Mouse (Mus musculus): ENCODE measurements around the gene 2900026A02Rik.

The 2900026A02Rik gene

DNA sequence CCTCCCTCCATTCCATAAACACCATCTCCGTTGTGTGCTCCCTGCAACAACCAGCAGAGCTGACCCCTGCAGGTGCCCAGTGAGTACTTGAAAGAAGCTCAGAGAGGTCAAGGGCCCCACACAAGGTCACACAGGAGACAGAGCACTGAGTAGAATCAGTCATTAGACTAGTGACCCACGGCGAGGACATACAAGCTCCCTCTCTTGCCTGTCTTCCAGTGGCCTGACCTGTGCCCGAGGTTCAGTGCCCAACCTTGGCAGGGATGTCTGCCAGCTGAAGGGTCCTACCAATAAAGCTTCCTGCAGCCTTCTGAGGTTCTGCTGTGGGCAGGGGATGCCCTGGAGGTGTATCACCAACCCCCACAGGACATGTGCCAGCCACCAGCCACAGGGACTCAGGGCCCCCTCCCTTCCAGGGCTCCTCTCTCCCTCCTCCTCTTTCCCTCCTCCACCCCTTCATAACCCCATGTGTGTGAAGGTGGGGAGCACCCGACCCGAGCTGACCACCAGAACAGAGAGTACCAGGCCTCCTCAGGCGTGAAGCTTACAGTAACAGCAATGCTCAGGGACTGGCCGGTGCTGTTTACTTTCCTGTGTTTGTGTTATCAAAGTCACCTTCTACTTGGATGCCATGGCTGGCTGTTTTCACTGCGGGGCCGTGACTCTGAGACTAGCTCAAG, 8.7 kb downstream of the 2900026A02Rik start:
- no peak for DNase-seq (ENCODE audit: low spot score in 2 of 2)

DNA sequence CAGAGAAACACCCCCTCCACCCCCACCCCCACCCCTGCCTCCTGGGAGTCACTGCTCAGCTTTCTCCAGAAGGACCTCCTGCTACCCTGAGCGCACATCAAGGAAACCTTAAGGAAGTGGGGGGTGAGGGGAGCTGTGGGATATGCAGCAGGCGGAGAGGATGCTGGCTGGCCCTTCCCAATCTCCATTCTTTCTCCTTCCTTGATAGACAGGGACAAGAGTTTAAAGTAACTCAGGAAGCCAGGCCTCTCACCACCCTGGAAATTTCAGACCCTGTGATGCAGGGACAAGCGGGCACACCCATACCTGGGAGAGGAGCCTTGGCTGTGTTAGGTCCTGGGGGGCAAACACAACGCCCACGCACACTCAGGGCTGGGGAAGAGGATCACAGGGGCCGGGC, 10.7 kb downstream of the 2900026A02Rik start:
- no peak for DNase-seq (ENCODE audit: low spot score in 2 of 2)

DNA sequence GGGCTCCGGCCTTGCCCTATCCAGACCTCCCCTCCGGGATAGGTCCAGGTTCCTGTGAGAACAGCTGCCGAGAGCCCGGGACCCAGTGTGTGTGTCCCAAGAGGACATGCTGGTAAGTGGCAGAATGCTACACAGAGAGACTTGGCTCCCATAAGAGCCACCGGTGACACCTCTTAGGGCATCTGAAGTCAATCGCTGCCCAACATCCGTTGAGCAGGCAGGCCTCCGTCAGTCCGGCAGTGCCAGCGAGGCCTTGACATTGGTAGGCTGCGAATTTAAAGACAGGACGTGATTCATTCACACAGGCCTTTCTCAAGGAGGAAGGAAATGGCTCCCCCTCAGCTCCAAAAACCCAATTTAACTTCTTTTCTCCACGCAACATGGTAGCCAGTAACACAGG, 11.1 kb downstream of the 2900026A02Rik start:
- DNase-seq (ENCODE audit: low spot score in 2 of 2) = no peak

DNA sequence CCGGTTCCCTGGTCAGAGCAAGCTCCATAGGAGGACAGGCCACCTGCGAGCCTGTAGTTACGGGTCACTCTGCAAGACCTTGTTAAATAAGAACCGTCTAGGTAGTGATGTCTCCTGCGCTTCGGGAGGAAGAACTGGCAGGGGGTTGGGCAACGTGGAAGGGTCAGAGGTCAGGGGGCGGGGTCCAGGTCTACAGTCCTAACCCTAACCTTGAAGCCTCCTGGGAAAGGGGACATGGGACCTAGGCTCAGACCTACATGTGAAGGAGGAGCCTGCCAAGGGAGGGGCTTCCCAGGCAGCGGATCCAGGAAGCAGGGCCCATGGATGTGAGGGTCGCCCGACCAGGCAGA, 11.7 kb downstream of the 2900026A02Rik start:
- DNase-seq (ENCODE audit: low spot score in 2 of 2) = no peak

DNA sequence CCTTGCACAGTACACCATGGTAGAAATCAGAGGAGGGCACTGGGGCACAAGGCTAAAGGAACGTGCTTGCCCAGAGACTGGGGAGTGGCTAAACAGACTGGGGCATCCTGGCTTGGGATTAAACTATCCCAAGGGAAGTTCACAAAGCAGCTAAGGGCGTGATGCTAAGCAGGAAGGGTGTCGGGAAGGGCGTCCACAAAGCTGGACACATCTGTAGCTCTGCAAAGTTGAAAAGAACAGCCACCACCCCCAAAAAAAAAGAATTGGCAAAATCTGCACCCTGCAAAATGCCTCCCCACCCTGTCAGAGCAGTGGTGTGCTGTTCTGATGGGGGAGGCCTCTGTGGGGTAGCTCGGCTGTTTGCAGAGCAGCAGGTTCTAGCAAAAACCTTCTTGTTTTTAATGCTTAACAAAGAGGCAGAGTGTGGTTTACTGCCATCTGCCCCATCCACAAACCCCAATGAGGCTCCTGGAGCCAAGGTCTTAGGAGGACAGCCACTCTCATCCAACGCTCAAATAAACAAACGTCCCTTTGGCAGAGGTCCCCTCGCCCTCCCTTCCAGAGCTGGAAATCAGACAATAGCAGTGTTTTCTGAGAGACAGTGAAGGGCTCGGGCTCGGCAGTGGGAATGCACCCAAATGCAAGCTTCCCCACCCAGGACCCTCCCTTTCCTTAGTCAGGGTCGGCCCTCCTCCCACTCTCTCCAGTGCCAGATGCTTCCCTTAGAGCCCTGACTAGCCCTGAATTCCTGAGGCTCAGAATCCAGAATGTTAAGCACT, 12.2 kb downstream of the 2900026A02Rik start:
- DNase-seq (ENCODE audit: low spot score in 2 of 2) = peak in 1 of 2 experiments; percentile 37

DNA sequence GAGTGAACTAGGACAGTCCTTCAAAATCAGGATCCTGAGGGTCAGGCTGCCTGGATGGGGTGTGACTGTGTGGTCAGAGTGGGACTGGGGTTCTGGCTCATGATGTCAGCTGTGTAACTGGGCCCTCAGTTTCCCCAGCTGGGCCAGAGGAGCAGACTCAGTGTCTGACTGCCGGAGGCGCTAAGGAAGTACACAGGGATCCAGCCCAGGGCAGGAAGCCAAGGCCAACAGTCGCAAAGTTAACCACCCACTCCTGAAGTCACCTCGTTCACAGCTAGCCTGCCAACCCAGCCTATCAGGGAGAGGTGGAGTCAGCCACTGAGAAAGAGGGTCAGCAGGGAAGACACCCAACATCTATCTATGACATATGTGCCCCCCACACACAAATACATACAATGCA, 13.0 kb downstream of the 2900026A02Rik start:
- no peak for DNase-seq (ENCODE audit: low spot score in 2 of 2)

- no peak for DNase-seq (ENCODE audit: low spot score in 2 of 2)
Measured at GRCm38 (mm10) chr5:113206670-113207352, 14.2 kb downstream of the 2900026A02Rik start.

- DNase-seq (ENCODE audit: low spot score in 2 of 2) = no peak
Measured at GRCm38 (mm10) chr5:113204193-113204592, 16.8 kb downstream of the 2900026A02Rik start.

DNA sequence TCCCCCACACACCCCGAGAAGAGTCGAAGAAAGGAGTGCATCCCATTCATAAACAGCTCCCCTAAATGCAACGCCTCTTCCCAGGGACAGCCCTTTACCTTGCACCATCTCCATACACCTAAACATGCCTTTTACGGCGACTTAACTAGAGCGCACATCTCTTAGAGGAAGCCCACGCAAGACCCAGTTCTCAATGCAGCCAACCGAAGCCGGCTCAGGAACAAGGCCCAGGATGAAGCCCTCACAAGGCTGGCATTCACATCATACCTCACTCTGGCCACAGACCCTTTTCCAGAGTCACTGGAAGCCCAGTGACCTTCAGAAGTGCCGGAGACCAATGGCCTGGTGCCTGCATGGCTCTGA, 21.3 kb downstream of the 2900026A02Rik start:
- no peak for DNase-seq (ENCODE audit: low spot score in 2 of 2)

DNA sequence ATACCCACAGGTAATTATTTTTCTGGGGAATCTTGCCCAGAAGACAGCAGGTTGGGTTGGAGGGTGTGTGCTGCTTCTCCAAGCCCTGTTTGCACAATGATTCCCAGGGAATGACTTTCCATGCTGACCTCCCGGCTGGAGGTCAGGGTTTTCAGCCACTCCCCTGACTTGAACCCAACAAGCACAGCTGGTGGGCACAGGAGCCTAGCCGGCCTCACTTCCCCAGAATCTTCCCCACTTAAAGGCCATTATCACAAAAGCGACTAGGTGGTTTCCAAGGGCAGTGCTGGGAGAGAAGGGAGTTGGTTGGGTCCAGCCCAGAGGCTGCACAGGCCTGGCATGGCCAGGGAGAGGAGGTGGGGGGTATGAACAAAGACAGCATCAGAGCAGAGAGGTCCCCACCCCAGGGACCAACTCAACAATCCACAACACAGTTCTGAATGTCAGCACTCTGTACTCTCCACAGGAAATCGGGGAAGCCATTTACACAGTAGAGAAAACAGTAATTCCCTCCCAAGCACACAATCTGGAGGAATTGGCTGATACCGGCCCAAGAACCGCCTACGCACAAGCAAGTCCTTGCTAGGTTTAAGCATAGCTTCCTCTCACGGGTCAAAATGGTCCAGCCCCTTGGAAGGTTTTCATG, 21.8 kb downstream of the 2900026A02Rik start:
- DNase-seq (ENCODE audit: low spot score in 2 of 2) = no peak

DNA sequence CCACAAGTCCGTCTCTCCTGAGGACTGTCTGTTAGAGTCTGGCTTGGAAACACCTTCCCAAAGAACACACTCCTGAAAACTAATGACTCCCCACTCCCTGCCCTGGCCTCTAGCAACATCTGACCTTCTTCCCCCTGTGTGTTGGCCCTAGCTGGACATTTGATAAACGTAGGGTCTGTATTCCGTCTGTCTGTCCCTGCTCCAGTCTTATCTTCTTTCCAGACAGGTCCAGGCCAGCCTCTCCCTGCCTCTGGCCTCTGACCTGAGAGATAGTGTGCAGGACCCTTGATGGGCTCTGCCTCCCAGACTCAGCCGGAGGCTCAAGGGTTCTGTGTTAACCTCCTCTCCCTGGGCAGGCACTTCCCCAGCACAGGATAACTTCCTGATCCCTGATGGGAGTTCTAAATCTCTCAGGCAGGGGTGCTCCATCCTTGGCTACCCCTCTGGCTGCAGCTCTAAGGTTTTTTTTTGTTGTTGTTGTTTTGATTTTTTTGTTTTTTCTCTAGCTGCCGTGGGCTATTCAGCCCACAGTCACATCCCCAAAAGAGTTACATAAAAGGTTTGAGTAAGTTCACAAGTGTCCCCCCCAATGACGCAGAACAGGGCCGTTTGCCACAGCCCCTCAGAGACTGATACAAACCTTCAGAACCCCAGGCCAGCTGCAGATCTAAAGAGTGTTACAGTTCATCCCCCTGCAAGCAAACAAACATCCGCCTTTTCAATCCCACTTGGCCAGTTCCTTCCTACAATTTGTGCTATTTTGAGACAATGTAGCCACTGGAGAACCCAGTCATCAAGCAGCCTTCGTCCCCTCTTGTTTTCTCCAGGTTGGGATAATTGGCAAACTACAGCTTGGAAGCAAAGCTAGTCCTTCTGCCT, 23.9 kb downstream of the 2900026A02Rik start:
- no peak for DNase-seq (ENCODE audit: low spot score in 2 of 2)

DNA sequence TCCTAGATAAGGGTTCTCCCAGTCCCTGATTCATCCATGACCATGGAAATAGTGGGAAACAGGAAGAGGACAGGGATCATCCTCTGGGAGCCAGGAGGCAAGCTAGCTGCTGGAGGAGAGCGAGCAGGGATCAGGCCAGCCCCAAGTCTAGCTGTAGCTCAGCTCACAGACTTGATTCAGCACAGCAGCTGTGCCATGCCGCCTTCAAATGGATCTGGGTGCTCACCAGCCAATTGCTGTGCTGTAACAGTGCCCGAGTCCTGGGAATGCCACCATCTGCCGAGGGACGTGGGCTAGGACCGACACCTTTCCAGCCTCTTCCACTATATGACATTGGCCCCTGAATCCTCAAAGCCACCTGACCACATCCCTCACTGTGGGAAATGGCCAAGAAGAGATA, 25.1 kb downstream of the 2900026A02Rik start:
- DNase-seq (ENCODE audit: low spot score in 2 of 2) = peak; percentile 45 to 63

DNA sequence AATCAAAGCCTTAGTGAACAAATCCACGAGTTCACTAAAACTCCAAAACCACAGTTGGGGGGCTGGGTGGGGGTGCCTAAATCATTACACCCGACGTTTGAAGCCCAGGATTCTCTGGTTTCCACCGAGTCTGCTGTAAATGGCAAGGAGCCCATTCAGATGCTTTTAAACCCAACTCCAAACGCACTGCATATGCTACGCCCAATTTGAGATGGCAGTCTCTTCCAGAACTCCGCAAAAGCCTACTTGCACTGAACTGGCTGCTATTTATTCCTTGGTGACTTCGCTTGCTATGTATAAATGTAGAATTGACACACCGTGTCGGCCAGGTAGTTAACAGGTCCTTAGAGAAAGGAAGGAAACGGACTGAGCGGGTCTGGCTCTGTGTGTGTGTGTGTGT, 25.6 kb downstream of the 2900026A02Rik start:
- DNase-seq (ENCODE audit: low spot score in 2 of 2) = peak in 1 of 2 experiments; percentile 60

DNA sequence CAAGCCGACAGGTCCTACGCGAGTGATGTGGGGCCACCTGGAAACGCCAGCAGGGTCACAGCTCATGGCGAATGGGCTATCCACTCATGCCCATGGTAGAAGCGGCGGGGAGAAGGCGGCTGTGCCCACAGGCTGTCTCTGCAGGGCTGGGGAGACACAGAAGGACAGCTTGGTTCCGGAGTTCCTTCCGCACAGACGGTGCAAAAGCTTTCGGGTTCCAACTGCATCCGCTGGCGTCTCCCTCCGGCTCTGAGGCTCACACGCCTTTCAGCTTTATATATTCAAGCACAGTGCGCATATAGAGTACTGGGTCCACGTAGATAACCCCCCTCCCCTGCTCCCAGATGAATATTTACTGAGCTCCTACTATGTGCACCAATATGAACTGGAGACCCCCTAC, 27.3 kb downstream of the 2900026A02Rik start:
- DNase-seq (ENCODE audit: low spot score in 2 of 2) = peak; percentile 49 to 57

DNA sequence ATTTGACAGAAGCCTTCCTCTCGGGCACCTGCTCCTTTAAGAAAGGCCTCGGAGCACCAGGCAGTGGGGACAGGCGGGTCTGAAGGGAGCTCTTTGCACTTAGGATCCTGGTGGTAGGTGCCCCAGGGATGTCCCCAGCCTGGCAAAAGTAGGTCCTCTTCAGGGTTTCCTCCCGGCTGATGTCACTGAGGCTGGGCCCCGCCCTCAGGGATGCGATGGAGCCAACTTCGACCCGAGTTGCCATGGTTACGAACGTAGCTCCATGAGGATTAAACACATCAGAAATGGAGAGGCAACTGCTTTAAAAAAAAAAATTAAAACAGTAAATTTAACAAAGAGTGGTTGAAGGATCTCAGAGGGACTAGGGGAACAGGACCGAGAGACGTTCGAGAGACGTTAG, 29.1 kb downstream of the 2900026A02Rik start:
- DNase-seq (ENCODE audit: low spot score in 2 of 2) = no peak

DNA sequence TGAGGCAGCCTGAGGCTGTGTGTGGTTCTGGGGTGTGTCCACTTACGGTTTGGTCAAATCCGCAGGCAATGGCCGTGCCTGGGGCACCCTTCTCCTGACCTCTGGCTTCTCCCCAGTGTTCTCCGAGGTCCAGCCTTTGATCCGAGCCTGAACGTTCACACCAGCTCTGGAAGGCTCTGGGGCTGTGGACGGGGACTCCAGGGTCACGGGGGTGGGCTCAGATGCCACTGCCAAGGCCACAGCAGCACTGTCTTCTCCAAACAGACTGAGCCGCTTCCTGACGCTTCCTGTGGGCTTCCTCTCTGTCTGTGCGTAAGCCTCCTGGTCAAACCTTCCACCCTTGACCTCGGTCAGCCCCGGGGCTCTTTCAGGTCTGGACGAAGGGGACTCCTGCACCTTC, 30.5 kb downstream of the 2900026A02Rik start:
- no peak for DNase-seq (ENCODE audit: low spot score in 2 of 2)

DNA sequence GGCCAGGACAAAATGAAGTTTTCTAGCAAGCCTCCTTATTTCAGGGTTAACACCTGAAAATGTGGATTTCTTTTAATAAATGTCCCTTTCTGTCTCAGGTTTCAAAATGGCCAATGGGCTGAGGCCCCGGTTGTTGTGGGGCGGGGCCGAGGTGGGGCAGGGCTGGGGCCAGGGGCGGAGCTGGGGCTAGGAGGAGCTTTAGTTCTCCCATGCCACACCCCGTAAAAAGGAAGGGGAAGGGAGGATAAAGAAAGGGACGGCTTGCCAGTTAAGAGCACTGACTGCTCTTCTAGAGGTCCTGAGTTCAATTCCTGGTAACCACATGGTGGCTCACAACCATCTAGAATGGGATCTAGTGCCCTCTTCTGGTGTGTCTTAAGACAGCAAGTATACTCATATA, 39.6 kb downstream of the 2900026A02Rik start:
- DNase-seq (ENCODE audit: low spot score in 2 of 2) = no peak

GRCm38 (mm10) chr5:113180755-113181154, 40.3 kb downstream of the 2900026A02Rik start:
- DNase-seq (ENCODE audit: low spot score in 2 of 2) = no peak

DNA sequence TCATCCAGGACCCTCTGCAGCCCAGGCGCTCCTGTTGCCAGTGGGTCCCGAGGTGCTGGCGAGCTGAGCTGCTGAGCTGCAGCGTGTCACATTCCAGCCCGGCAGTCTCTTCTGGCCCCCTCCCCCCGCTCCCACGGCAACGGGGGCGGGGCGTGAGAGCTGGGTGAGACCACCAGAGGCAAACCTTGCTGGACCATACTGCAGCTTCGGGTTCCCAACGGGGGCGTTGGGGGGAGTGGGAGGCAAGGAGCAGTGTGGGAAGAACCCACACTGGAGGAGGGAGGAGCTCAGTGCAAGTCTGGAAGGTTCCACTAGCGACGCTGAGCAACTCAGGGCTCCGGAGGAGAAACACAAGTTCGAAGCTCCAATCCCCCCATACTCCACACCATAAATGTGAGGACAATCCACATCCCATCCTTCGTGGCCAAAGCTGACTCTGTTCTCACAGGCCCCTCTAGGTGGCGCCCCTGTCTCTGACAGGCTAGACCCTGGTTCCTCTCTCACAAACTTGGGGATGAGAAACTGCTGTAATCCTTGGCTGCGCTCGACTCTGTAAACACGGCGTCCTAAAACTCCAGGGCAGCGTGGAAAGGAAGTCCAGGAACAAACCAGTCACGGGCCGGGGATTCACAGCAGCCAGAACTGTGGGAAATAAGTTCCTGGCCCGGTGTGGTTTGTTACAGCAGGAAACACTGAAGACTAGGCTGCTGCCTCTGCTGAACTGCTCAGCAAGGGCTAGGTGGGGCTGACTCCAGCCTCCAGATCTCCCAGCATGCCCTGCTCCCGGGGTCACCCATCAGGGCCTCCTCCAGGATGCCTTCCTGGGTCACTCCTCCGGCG, 41.0 kb downstream of the 2900026A02Rik start:
- peak; percentile 84 to 89 for DNase-seq (ENCODE audit: low spot score in 2 of 2)

DNA sequence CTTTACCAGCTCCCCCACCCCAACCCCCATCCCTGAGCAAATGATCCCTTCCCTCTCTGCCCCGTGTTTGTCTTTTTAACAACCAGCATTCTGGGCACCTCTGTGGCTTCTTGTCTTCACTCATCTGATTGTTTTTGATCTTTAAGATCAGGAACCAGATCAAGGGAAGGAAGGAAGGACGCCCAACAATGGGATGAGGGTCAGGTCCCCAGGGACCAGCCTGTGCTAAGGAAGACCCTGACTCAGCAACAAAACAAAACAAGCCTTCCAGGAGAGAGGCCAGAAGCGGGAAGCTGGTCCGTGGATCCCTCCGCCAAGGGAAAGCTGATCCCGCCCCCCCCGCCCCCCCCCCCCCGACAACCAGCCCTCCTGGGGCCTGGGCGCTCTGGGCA, 41.6 kb downstream of the 2900026A02Rik start:
- no peak for DNase-seq (ENCODE audit: low spot score in 2 of 2)

GRCm38 (mm10) chr5:113175976-113176375, 45.1 kb downstream of the 2900026A02Rik start:
- DNase-seq (ENCODE audit: low spot score in 2 of 2) = no peak

Measured in frontal cortex, postnatal 36 days (tissue).